Mouse (Mus musculus): ENCODE measurements around the gene Lep. TPM values are rescaled to one million over a fixed set of nuclear protein-coding genes. Genes with fewer than 3 reads are reported as not detected.

Gene Lep
- polyA plus RNA-seq, 1 experiment from 2014 or later, result not detected

- H3K9ac ChIP-seq (replicated peaks; ENCODE audit: low read length), result no peak overlapping the region
- DNase-seq (ENCODE audit: low spot score), result no peak
- H3K4me3 ChIP-seq (ENCODE audit: low read depth, low read length), result no peak overlapping the region
- no peak overlapping the region for H3K27ac ChIP-seq (replicated peaks; ENCODE audit: low read depth, low read length)
- no peak for ATAC-seq (replicated peaks; ENCODE audit: insufficient number of reproducible peaks, low FRiP score, low TSS enrichment, low read depth)
- 68% methylated on average over 1 of the region's 1 CpGs for WGBS
- peaks cover 4% of the 10 kb centered on the region; the same call in 1 of the 2 replicates for H3K9me3 ChIP-seq (replicated peaks; ENCODE audit: control insufficient read depth, low read length)
- no peaks in the 10 kb centered on the region for H3K4me1 ChIP-seq (ENCODE audit: control insufficient read depth, insufficient read depth, low read length)
- H3K27me3 ChIP-seq (ENCODE audit: control insufficient read depth, insufficient read depth, low read length), result no peaks in the 10 kb centered on the region
- H3K4me2 ChIP-seq (ENCODE audit: low read depth, low read length), result no peak overlapping the region
- H3K36me3 ChIP-seq (replicated peaks; ENCODE audit: control insufficient read depth, insufficient read depth, low read depth, low read length), result no peaks in the 10 kb centered on the region
Measured at GRCm38 (mm10) chr6:29108376-29108775, 48.4 kb downstream of the Lep start.

- Histone ChIP-seq H3K27me3 (ENCODE audit: control insufficient read depth, insufficient read depth, low read length) (no peaks in the 10 kb centered on the region), H3K27ac (replicated peaks; ENCODE audit: low read depth, low read length) (no peak overlapping the region)
- ATAC-seq (replicated peaks; ENCODE audit: insufficient number of reproducible peaks, low FRiP score, low TSS enrichment, low read depth), result no peak
Measured at GRCm38 (mm10) chr6:29111501-29111900, 51.5 kb downstream of the Lep start.

GRCm38 (mm10) chr6:29115756-29116155 is 55.7 kb downstream of the Lep start:
- no peak overlapping the region for H3K27ac ChIP-seq (replicated peaks; ENCODE audit: low read depth, low read length)
- H3K4me2 ChIP-seq (ENCODE audit: low read depth, low read length), result no peak overlapping the region
- no peaks in the 10 kb centered on the region for H3K4me1 ChIP-seq (ENCODE audit: control insufficient read depth, insufficient read depth, low read length)
- H3K9me3 ChIP-seq (replicated peaks; ENCODE audit: control insufficient read depth, low read length), result peaks cover 4% of the 10 kb centered on the region; the same call in 1 of the 2 replicates
- ATAC-seq (replicated peaks; ENCODE audit: insufficient number of reproducible peaks, low FRiP score, low TSS enrichment, low read depth), result no peak
- no peak overlapping the region for H3K4me3 ChIP-seq (ENCODE audit: low read depth, low read length)
- H3K27me3 ChIP-seq (ENCODE audit: control insufficient read depth, insufficient read depth, low read length), result no peaks in the 10 kb centered on the region
- DNase-seq (ENCODE audit: low spot score), result no peak
- no peaks in the 10 kb centered on the region for H3K36me3 ChIP-seq (replicated peaks; ENCODE audit: control insufficient read depth, insufficient read depth, low read depth, low read length)
- 70% methylated on average over 7 of the region's 7 CpGs for WGBS
- H3K9ac ChIP-seq (replicated peaks; ENCODE audit: low read length), result no peak overlapping the region

More at GRCm38 (mm10) chr6:29111501-29111900, 51.5 kb downstream of the Lep start:
- no peak overlapping the region for H3K4me2 ChIP-seq (ENCODE audit: low read depth, low read length)
- H3K9ac ChIP-seq (replicated peaks; ENCODE audit: low read length), result no peak overlapping the region
- WGBS, result 93% methylated on average over 4 of the region's 4 CpGs
- DNase-seq (ENCODE audit: low spot score), result no peak
- no peak overlapping the region for H3K4me3 ChIP-seq (ENCODE audit: low read depth, low read length)
- no peaks in the 10 kb centered on the region for H3K4me1 ChIP-seq (ENCODE audit: control insufficient read depth, insufficient read depth, low read length)
- H3K36me3 ChIP-seq (replicated peaks; ENCODE audit: control insufficient read depth, insufficient read depth, low read depth, low read length), result no peaks in the 10 kb centered on the region
- peaks cover 4% of the 10 kb centered on the region; the same call in 1 of the 2 replicates for H3K9me3 ChIP-seq (replicated peaks; ENCODE audit: control insufficient read depth, low read length)

- no peak for DNase-seq (ENCODE audit: low spot score)
- H3K4me1 ChIP-seq (ENCODE audit: control insufficient read depth, insufficient read depth, low read length), result no peaks in the 10 kb centered on the region
- no peaks in the 10 kb centered on the region for H3K9me3 ChIP-seq (replicated peaks; ENCODE audit: control insufficient read depth, low read length)
- 75% methylated on average over 7 of the region's 7 CpGs for WGBS
- no peak overlapping the region for H3K27ac ChIP-seq (replicated peaks; ENCODE audit: low read depth, low read length)
- H3K36me3 ChIP-seq (replicated peaks; ENCODE audit: control insufficient read depth, insufficient read depth, low read depth, low read length), result no peaks in the 10 kb centered on the region
- no peak overlapping the region for H3K9ac ChIP-seq (replicated peaks; ENCODE audit: low read length)
- H3K4me3 ChIP-seq (ENCODE audit: low read depth, low read length), result no peak overlapping the region
- ATAC-seq (replicated peaks; ENCODE audit: insufficient number of reproducible peaks, low FRiP score, low TSS enrichment, low read depth), result no peak
- no peak overlapping the region for H3K4me2 ChIP-seq (ENCODE audit: low read depth, low read length)
- no peaks in the 10 kb centered on the region for H3K27me3 ChIP-seq (ENCODE audit: control insufficient read depth, insufficient read depth, low read length)
Measured at GRCm38 (mm10) chr6:29117417-29118104, 57.5 kb downstream of the Lep start.

GRCm38 (mm10) chr6:29118231-29118630 is 58.2 kb downstream of the Lep start:
- no peaks in the 10 kb centered on the region for H3K36me3 ChIP-seq (replicated peaks; ENCODE audit: control insufficient read depth, insufficient read depth, low read depth, low read length)
- no peak overlapping the region for H3K4me3 ChIP-seq (ENCODE audit: low read depth, low read length)
- H3K4me2 ChIP-seq (ENCODE audit: low read depth, low read length), result no peak overlapping the region
- no peaks in the 10 kb centered on the region for H3K4me1 ChIP-seq (ENCODE audit: control insufficient read depth, insufficient read depth, low read length)
- no peaks in the 10 kb centered on the region for H3K9me3 ChIP-seq (replicated peaks; ENCODE audit: control insufficient read depth, low read length)
- H3K27me3 ChIP-seq (ENCODE audit: control insufficient read depth, insufficient read depth, low read length), result no peaks in the 10 kb centered on the region
- no peak overlapping the region for H3K27ac ChIP-seq (replicated peaks; ENCODE audit: low read depth, low read length)
- no peak overlapping the region for H3K9ac ChIP-seq (replicated peaks; ENCODE audit: low read length)
- ATAC-seq (replicated peaks; ENCODE audit: insufficient number of reproducible peaks, low FRiP score, low TSS enrichment, low read depth), result no peak
- DNase-seq (ENCODE audit: low spot score), result no peak

- no peak overlapping the region for H3K4me2 ChIP-seq (ENCODE audit: low read depth, low read length)
- H3K9me3 ChIP-seq (replicated peaks; ENCODE audit: control insufficient read depth, low read length), result no peaks in the 10 kb centered on the region
- no peak overlapping the region for H3K9ac ChIP-seq (replicated peaks; ENCODE audit: low read length)
- no peak overlapping the region for H3K27ac ChIP-seq (replicated peaks; ENCODE audit: low read depth, low read length)
- H3K4me3 ChIP-seq (ENCODE audit: low read depth, low read length), result no peak overlapping the region
- no peaks in the 10 kb centered on the region for H3K4me1 ChIP-seq (ENCODE audit: control insufficient read depth, insufficient read depth, low read length)
- DNase-seq (ENCODE audit: low spot score) (no peak), ATAC-seq (replicated peaks; ENCODE audit: insufficient number of reproducible peaks, low FRiP score, low TSS enrichment, low read depth) (no peak)
- H3K27me3 ChIP-seq (ENCODE audit: control insufficient read depth, insufficient read depth, low read length), result no peaks in the 10 kb centered on the region
- WGBS, result 71% methylated on average over 4 of the region's 4 CpGs
- no peaks in the 10 kb centered on the region for H3K36me3 ChIP-seq (replicated peaks; ENCODE audit: control insufficient read depth, insufficient read depth, low read depth, low read length)
Measured at GRCm38 (mm10) chr6:29118963-29119362, 58.9 kb downstream of the Lep start.

- WGBS, result 90% methylated on average over 13 of the region's 13 CpGs
- Histone ChIP-seq H3K4me3 (ENCODE audit: low read depth, low read length) (no peak overlapping the region), H3K4me1 (ENCODE audit: control insufficient read depth, insufficient read depth, low read length) (no peaks in the 10 kb centered on the region), H3K27me3 (ENCODE audit: control insufficient read depth, insufficient read depth, low read length) (no peaks in the 10 kb centered on the region), H3K9ac (replicated peaks; ENCODE audit: low read length) (no peak overlapping the region), H3K4me2 (ENCODE audit: low read depth, low read length) (no peak overlapping the region), H3K9me3 (replicated peaks; ENCODE audit: control insufficient read depth, low read length) (no peaks in the 10 kb centered on the region), H3K36me3 (replicated peaks; ENCODE audit: control insufficient read depth, insufficient read depth, low read depth, low read length) (peaks cover 2% of the 10 kb centered on the region; the same call in 1 of the 2 replicates), H3K27ac (replicated peaks; ENCODE audit: low read depth, low read length) (no peak overlapping the region)
- ATAC-seq (replicated peaks; ENCODE audit: insufficient number of reproducible peaks, low FRiP score, low TSS enrichment, low read depth) (no peak), DNase-seq (ENCODE audit: low spot score) (no peak)
Measured at GRCm38 (mm10) chr6:29119990-29120389, 60.0 kb downstream of the Lep start.
